Mouse (Mus musculus) adrenal gland (tissue): ENCODE results near the gene Camkmt.

Source experiments
- intact Hi-C: fragments of 180-260 bp; cut with DNase I; formaldehyde crosslinking; loops from one replicate; pipeline ENCODE4 v1.15.1; 2025

The Camkmt gene

DNA sequence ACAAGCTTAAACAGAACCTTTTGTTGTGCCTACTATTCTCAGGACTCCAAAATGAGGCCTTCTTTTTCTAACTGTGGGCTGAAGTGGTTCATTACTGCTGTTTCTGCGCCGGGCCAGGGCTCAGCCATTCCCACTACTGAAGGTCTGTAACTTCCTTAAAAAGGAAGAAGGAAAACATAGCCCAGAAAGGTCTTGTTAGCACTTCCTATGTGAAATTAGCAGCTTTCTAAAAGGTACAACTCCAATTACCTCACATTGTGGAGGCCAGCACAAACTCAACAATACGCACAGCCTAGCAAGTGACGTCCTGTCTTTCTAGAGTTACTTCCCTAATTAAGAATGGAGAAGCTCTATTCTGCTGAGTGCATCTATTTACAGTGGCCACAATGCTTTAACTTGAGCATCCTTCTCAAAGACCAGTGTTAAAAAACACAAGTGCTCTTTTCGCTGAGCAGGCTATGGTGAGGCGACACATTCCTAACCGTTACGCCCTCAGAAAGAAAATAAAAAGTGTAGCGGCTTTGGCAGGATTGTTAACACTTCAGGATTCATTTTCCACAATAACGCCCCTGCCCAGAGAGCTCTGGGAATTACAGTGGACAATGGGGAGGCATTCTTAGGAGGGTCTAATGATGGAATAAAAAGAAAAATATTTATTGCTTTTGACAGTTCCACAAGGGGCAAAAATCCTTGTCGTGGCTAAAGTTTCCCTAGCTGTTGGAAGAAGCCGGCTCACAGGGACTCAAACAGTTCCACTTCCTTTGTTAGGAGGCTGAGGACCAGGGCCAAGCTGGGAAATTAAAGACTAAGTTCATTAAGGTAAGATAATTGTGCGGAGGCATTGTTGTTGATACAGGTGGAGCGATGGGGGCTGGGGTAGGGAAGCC, 398.5 kb downstream of the Camkmt start:
- intact Hi-C loops, result loop anchor here (10.0 kb wide), 1 partner anchor 136 kb away; no protein-coding TSS in a partner anchor

DNA sequence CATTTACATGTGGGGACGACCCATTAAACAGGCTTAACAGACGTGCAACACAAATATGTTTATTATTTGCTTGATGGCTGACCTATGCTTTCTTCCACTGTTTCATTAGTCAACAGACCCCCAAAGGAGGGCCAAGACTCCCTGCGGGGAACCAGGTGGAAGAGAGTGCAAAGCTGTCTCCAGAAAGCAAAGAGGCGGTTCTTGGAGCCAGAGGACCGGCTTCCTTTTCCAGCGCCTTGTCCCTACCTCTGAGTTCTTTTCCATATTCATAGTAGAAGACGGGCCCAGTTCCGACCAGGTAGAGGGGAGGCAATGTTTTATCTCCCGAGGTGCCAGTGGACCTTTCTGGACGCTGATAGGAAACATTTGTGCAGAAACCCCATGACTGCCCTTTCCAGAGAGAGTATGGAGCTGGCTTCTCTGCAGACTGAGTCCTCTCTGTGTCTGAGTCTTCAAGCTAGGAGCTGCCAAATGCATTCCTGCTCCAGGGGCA, 399.2 kb downstream of the Camkmt start:
- intact Hi-C loops, result loop anchor here (10.0 kb wide), 1 partner anchor 135 kb away; no protein-coding TSS in a partner anchor

DNA sequence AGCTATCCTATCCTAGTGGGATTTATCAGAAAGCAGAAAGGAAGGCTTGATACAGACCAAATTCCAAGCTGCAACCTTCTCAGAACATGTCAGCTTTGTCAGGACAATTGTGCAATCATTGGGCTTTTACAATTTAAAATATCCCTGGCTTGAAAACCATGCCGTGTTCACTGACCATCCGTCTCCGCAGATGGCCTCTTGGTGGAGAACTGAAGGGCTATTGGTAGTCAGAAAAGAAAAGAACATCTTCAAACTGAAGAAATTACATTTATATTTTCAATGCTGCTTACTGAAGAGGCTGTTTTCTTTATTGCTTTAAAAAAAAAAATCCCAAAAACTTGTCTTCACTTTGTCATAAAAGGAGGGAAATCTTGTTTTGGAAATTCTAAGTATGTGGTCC, 401.1 kb downstream of the Camkmt start:
- intact Hi-C loops, result no loop called here

DNA sequence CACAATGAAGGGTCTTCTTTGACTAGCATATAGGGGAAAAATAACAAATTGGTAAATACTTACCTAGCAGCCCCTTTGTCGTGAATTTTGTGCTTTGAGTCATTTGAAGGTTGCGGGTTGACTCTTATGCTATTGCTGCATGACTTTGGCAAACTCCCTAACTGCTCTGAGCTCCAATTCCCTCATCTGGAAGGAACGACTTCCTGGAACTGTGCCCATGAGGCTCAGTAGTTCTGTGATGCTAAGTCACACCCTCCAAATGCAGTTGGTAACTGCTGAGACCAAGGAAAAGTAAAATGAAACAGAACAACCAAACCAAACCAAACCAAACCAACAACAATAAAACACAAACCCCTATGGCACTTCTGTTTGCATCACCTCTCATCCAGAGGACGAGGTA, 403.2 kb downstream of the Camkmt start:
- intact Hi-C loops, result no loop called here

GRCm38 (mm10) chr17:85495012-85495754, 404.8 kb downstream of the Camkmt start:
- intact Hi-C loops, result no loop called here

GRCm38 (mm10) chr17:85495871-85496270, 405.5 kb downstream of the Camkmt start:
- intact Hi-C loops, result no loop called here

GRCm38 (mm10) chr17:85504888-85505287, 414.5 kb downstream of the Camkmt start:
- intact Hi-C loops, result no loop called here

DNA sequence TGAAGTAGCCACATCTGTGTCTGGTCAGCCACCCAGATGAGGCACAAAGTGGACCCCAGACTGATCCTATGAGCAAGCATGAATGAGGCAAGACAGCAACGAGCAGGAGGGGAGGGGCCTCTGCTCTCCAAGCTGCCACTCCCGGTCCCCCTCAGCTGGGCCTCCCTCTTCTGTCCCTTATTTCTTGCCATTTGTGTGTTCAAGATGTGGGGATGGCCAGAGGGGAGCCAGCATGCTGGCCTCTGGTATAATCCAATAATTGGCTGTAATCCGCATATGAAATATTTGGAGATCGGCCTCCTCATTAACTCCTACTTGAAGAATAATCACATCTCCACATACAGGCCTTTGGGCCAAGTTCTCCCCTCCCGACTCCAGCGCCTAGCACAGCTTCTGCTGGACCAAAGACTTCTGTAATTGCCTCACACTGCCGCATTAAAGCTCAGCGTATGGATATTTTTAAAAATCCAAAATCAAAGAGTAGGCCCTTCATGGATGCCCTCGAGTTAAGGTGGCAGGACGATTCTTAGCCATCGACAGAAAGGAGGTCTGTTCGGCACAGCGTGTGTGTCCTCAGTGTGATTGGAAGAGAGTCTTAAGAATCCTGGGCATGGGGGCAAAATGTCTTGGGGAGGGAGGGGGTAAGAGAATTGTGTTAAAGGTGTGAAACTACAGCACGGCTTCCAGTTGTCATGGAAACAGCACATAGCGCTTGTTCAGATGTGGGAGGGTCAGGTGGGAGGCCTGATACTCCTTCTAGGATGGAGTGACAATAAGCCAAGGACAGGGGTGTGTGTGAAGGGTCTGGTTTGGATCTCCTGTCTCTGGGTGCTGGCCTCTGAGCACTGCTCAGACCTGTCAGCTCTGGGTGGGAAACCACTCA, 416.1 kb downstream of the Camkmt start:
- intact Hi-C loops, result no loop called here

- intact Hi-C loops, result no loop called here
Measured at GRCm38 (mm10) chr17:85507089-85507460, 416.7 kb downstream of the Camkmt start.
